Mouse (Mus musculus) activated CD4-positive, CD25-positive, alpha-beta regulatory T cell, adult 9 weeks (primary cell): Measurements from ENCODE around the gene Gm15448. TPM values are rescaled to one million over a fixed set of nuclear protein-coding genes. Genes with fewer than 3 reads are reported as not detected.

ENCODE experiments used
- polyA plus RNA-seq: library from polyadenylated mRNA; unstranded; fragments of 100-300 nt; shearing (Covaris generic); gene quantifications from one replicate; pipeline ENCODE4 v1.2.1, GENCODE M21; 2017

Gene Gm15448
- not detected for polyA plus RNA-seq

GRCm38 (mm10) chr7:3825599-3825998 is at the start of gene Gm15448:
Gm15448 (minus strand) TSS chr7:3825687.

GRCm38 (mm10) chr7:3844951-3845350 is 19.5 kb upstream of the Gm15448 start, which contains the start of gene Pira2:
Pira2 (minus strand) TSS chr7:3845051.

Other genes starting within 250 kb of the Gm15448 start
- gene Oscar, start 209.5 kb downstream of the Gm15448 start, polyA plus RNA-seq = not detected
- 542 TPM for gene Ndufa3, start 208.3 kb downstream of the Gm15448 start, polyA plus RNA-seq
- gene Tfpt, start 195.8 kb downstream of the Gm15448 start, polyA plus RNA-seq = 48.3 TPM
- 93.8 TPM for gene Prpf31, start 195.7 kb downstream of the Gm15448 start, polyA plus RNA-seq
- gene Cnot3, start 180.4 kb downstream of the Gm15448 start, polyA plus RNA-seq = 115 TPM
- gene Leng1, start 159.8 kb downstream of the Gm15448 start, polyA plus RNA-seq = 25.6 TPM
- gene Tmc4, start 148.1 kb downstream of the Gm15448 start, polyA plus RNA-seq = 5.4 TPM
- 13.1 TPM for gene Tsen34, start 132.8 kb downstream of the Gm15448 start, polyA plus RNA-seq
- 66.2 TPM for gene Mboat7, start 132.2 kb downstream of the Gm15448 start, polyA plus RNA-seq
- gene Rps9, start 121.7 kb downstream of the Gm15448 start, polyA plus RNA-seq = 2,164 TPM
- gene Pirb, start 105.3 kb downstream of the Gm15448 start, polyA plus RNA-seq = 1.5 TPM
- gene Pira2, start 19.4 kb upstream of the Gm15448 start, polyA plus RNA-seq = 0.90 TPM
- gene Gm14548, start 72.4 kb upstream of the Gm15448 start, polyA plus RNA-seq = not detected
- gene Lilra6, start 89.8 kb upstream of the Gm15448 start, polyA plus RNA-seq = not detected
- gene Lair1, start 237.5 kb upstream of the Gm15448 start, polyA plus RNA-seq = 4.6 TPM